Mouse (Mus musculus) erythroblast, embryonic 14.5 days (primary cell): Measurements from ENCODE around the gene Shc4.

ENCODE experiments used
- GATA1 ChIP-seq: IDR thresholded peaks from 2 replicates; pipeline ENCODE4 v1.6.1; 2012; ENCODE audit warnings: low read length, inconsistent platforms, mixed read lengths
- TAL1 ChIP-seq: IDR thresholded peaks from 3 replicates; pipeline ENCODE4 v1.6.1; 2012; ENCODE audit warnings: low read length, inconsistent platforms, mixed read lengths

GRCm38 (mm10) chr2:125724086-125724430 is at the start of gene Shc4:
- TF ChIP-seq GATA1 (no peak), TAL1 (no peak)
